Mouse (Mus musculus): ENCODE measurements around the gene Clec4b1. TPM values are rescaled to one million over a fixed set of nuclear protein-coding genes. Genes with fewer than 3 reads are reported as not detected.

Clec4b1 gene
- 1.5 and 2.2 TPM in 2 replicates for polyA plus RNA-seq (2015; fragmentation: Nextera tagmentation; extraction: Ambion mirVana)

DNA sequence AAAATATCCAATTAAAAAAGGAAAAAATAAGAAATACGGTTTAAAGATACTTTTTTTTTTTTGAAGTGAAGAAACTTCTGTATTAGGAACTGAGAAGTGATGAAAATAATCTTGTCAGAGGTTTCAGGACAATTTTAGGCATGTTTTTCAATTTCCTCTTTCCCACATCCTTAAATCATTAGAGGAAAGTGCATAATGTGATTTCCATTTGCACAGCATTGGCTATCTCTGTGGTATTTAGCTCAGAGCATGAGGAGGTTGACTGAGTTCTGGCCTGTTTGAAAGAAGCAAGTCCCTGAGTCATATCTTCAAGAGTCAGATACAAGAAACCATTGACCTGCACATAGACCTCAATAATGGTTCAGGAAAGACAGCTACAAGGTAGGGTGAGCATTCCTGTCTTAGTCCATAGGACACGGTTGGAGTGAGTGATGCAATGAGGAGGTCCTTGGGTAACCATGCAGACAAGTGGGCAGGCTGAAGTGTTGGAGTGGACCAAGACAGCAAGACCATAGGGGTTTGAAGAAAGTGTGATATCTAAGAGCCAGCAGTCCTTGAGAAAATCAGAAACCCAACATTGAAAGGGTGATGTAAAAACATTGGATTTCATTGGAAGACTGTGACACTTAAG, at the start of gene Clec4b1:
TSS of gene Clec4b1 (plus strand) at position 221 of the 631 bp plus-strand sequence.

GRCm38 (mm10) chr6:123106128-123106527, 56.4 kb downstream of the Clec4b1 start, which contains the start of gene Clec4a2:
Gene Clec4a2, plus strand, starts transcription at chr6:123106428.

Other genes with a start within 250 kb of the Clec4b1 start
- 18.5 and 24.5 TPM in 2 replicates for gene Slc2a3, start 248.3 kb upstream of the Clec4b1 start, polyA plus RNA-seq (2015; fragmentation: Nextera tagmentation; extraction: Ambion mirVana)
- gene Foxj2, start 230.0 kb upstream of the Clec4b1 start, polyA plus RNA-seq (2015; fragmentation: Nextera tagmentation; extraction: Ambion mirVana), result 2.8 and 3.1 TPM in 2 replicates
- 0.77 and 1.4 TPM in 2 replicates for gene C3ar1, start 193.8 kb upstream of the Clec4b1 start, polyA plus RNA-seq (2015; fragmentation: Nextera tagmentation; extraction: Ambion mirVana)
- 15.6 and 16.4 TPM in 2 replicates for gene Necap1, start 175.5 kb upstream of the Clec4b1 start, polyA plus RNA-seq (2015; fragmentation: Nextera tagmentation; extraction: Ambion mirVana)
- gene Clec4a1, start 128.1 kb upstream of the Clec4b1 start, polyA plus RNA-seq (2015; fragmentation: Nextera tagmentation; extraction: Ambion mirVana), result 9.9 and 14.6 TPM in 2 replicates
- 14.4 and 20.0 TPM in 2 replicates for gene Clec4a3, start 97.4 kb upstream of the Clec4b1 start, polyA plus RNA-seq (2015; fragmentation: Nextera tagmentation; extraction: Ambion mirVana)
- gene Clec4a4, start 59.6 kb upstream of the Clec4b1 start, polyA plus RNA-seq (2015; fragmentation: Nextera tagmentation; extraction: Ambion mirVana), result 0.25 and 0.30 TPM in 2 replicates
- 34.7 and 46.2 TPM in 2 replicates for gene Clec4a2, start 56.5 kb downstream of the Clec4b1 start, polyA plus RNA-seq (2015; fragmentation: Nextera tagmentation; extraction: Ambion mirVana)
- 0.13 and 0.25 TPM in 2 replicates for gene Clec4b2, start 122.9 kb downstream of the Clec4b1 start, polyA plus RNA-seq (2015; fragmentation: Nextera tagmentation; extraction: Ambion mirVana)
- gene Clec4n, start 179.9 kb downstream of the Clec4b1 start, polyA plus RNA-seq (2015; fragmentation: Nextera tagmentation; extraction: Ambion mirVana), result 17.1 and 30.0 TPM in 2 replicates
- gene Clec4d, start 212.1 kb downstream of the Clec4b1 start, polyA plus RNA-seq (2015; fragmentation: Nextera tagmentation; extraction: Ambion mirVana), result 10.6 and 11.8 TPM in 2 replicates
- 2.6 and 3.1 TPM in 2 replicates for gene Clec4e, start 239.9 kb downstream of the Clec4b1 start, polyA plus RNA-seq (2015; fragmentation: Nextera tagmentation; extraction: Ambion mirVana)